Mouse (Mus musculus): ENCODE measurements at regions not wholly inside any gene's neighbourhood (a gene's known extent, or its start where the extent isn't known, plus 50 kb on each side); places are given as distances from the start of the nearest gene placed in this dataset.

- TF ChIP-seq EP300 (optimal IDR thresholded peaks at IDR 0.05) (no peak), CTCF (IDR thresholded peaks at IDR 0.05; ENCODE audit: low read depth) (no peak)
Measured at GRCm38 (mm10) chr13:72301841-72302240, 326.8 kb upstream of the Irx2 start.

All from stomach, postnatal 0 days (tissue).